Mouse (Mus musculus): ENCODE measurements around the gene Ccdc159.

DNA sequence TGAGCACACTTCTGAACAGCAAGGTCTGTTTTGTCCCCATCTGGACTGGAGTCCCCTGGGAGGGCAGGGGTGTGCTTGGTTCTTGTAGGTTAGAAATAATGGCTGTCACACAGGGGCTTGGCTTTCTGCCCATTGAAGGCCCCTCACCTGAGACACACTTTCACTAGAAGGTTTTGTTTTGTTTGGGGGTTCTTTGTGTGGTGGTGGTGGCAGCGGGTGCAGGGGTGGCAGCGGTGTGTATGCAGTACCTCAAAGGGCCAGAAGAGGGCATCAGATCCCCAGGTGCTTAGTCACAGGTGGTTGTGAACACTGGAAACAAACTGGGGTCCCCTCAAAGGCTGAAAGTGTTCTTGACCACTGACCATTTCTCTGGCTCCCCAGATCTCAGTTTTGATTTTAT is 50.7 kb downstream of the Ccdc159 start:
- TF ChIP-seq POLR2A (IDR thresholded peaks at IDR 0.05; ENCODE audit: insufficient read depth, low read depth, low read length) = no peak
- peak; percentile 81 for TF ChIP-seq CTCF (IDR thresholded peaks at IDR 0.05)

Data from heart, adult 2 months (tissue).